Mouse (Mus musculus) thymus, adult 2 months (tissue): Measurements from ENCODE around the gene Rd3.

Experiments used
- CTCF ChIP-seq: fragments of 200-500 bp; IDR thresholded peaks from 2 replicates; pipeline ENCODE4 v1.5.1; 2012; ENCODE audit warnings: mild to moderate bottlenecking, control low read depth, low read length, moderate library complexity, borderline replicate concordance; ENCODE audit not compliant: control insufficient read depth, poor library complexity, insufficient read depth; ENCODE audit errors: extremely low read depth
- POLR2A ChIP-seq: fragments of 200-500 bp; IDR thresholded peaks from 2 replicates; pipeline ENCODE4 v1.6.1; 2012; ENCODE audit warnings: mild to moderate bottlenecking, low read length, control low read depth, moderate library complexity; ENCODE audit not compliant: control insufficient read depth, poor library complexity, insufficient read depth; ENCODE audit errors: extremely low read depth

GRCm38 (mm10) chr1:191987481-191987769 lies 10.3 kb downstream of the Rd3 start:
- TF ChIP-seq CTCF (no peak), POLR2A (no peak)
